12 mouse cellular contexts compared by ENCODE assay signal in the genomic region with DNA sequence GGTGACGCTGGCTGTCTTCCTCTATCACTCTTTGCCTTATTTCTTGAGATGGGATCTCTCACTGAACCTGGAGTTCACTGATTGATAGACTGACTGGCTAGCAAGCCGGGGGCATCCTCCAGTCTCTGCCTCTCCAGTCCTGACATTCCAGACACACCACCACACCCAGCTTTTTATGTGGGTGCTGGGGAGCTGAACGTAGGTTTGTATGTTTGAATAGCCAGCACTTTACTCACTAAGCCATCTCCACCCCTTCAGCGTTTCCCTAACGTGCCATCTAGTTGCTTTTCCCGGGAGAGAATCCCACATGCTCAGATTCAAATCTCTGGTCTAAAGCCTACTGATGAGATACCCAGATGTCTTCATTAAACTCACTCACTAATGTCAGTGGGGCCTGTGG. TPM values are rescaled to one million over a fixed set of nuclear protein-coding genes. Genes with fewer than 3 reads are reported as not detected.
DNase-seq lines count a peak whose midpoint lies in the region; ATAC-seq and TF ChIP-seq lines count a peak whose summit lies in the region.
"Had no signal": no experiment of that assay in that cellular context is flagged by ENCODE, and none has a peak within 500 bp of the region (broad histone marks: within the 10 kb centered on the region; RNA-seq: fewer than 3 reads in every experiment).

No protein-coding gene starts in this region.

- no peak for TF ChIP-seq CTCF in heart, postnatal 0 days (IDR thresholded peaks at IDR 0.05; ENCODE audit: low read depth)
- no peak for TF ChIP-seq CTCF in thymus, adult 2 months (IDR thresholded peaks at IDR 0.05; ENCODE audit: borderline replicate concordance, control insufficient read depth, extremely low read depth, insufficient read depth, low read length, poor library complexity)

- H3K27me3 ChIP-seq in heart, postnatal 0 days (ENCODE audit: control insufficient read depth, insufficient read depth, low read length), result no peaks in the 10 kb centered on the region
- H3K27me3 ChIP-seq in liver, embryonic 13.5 days, result peaks cover 7% of the 10 kb centered on the region; the same call in 1 of the 2 replicates
- H3K27me3 ChIP-seq in hindbrain, embryonic 12.5 days, result no peaks in the 10 kb centered on the region
- H3K27me3 ChIP-seq in thymus, adult 2 months (ENCODE audit: control insufficient read depth, insufficient read depth, low read length), result no peaks in the 10 kb centered on the region
- H3K27me3 ChIP-seq: neural tube, embryonic 12.5 days had no signal

- H3K4me2 ChIP-seq in heart, postnatal 0 days (ENCODE audit: low read depth, low read length), result no peak overlapping the region
- H3K4me2 ChIP-seq in liver, embryonic 13.5 days, result peak overlapping the region; percentile 66
- no peak overlapping the region for H3K4me2 ChIP-seq in hindbrain, embryonic 12.5 days (replicated peaks)
- H3K4me2 ChIP-seq: neural tube, embryonic 12.5 days had no signal

- TF ChIP-seq POLR2A in thymus, adult 2 months (IDR thresholded peaks at IDR 0.05; ENCODE audit: control insufficient read depth, extremely low read depth, insufficient read depth, low read length, poor library complexity), result no peak

- no peak for TF ChIP-seq EP300 in heart, postnatal 0 days (IDR thresholded peaks at IDR 0.05; ENCODE audit: low read depth)

- H3K9me3 ChIP-seq in heart, postnatal 0 days (replicated peaks; ENCODE audit: control insufficient read depth, low read length), result no peaks in the 10 kb centered on the region
- H3K9me3 ChIP-seq in liver, embryonic 13.5 days (replicated peaks), result no peaks in the 10 kb centered on the region
- no peaks in the 10 kb centered on the region for H3K9me3 ChIP-seq in hindbrain, embryonic 12.5 days (replicated peaks)
- H3K9me3 ChIP-seq: hindbrain, embryonic 10.5 days; neural tube, embryonic 12.5 days had no signal

- DNase-seq in heart, postnatal 0 days (ENCODE audit: low spot score), result no peak
- no peak for DNase-seq in heart, postnatal 14 days
- DNase-seq in 3T3-L1 (ENCODE audit: low read depth, low spot score) (peak; percentile 83), adipocyte (ENCODE audit: low spot score) (peak; percentile 11)
- DNase-seq in liver, embryonic 13.5 days, result no peak
- no peak for DNase-seq in thymus, adult 2 months
- no peak for DNase-seq in embryo, embryonic 9.5 days (ENCODE audit: extremely low spot score)
- DNase-seq: cerebellum, adult 11 months; gastrocnemius, postnatal 25 days had no signal

- WGBS in heart, postnatal 0 days, result 66% methylated on average over 6 of the region's 6 CpGs
- 72% methylated on average over 6 of the region's 6 CpGs for WGBS in liver, embryonic 13.5 days (ENCODE audit: insufficient replicate concordance)
- 74% methylated on average over 6 of the region's 6 CpGs for WGBS in hindbrain, embryonic 12.5 days
- WGBS in thymus, adult 2 months, result 98% methylated on average over 6 of the region's 6 CpGs

- no peak overlapping the region for H3K9ac ChIP-seq in heart, postnatal 0 days (replicated peaks; ENCODE audit: low read depth, low read length)
- peak overlapping the region; percentile 61; the same call in 1 of the 2 replicates for H3K9ac ChIP-seq in liver, embryonic 13.5 days
- H3K9ac ChIP-seq in hindbrain, embryonic 12.5 days, result no peak overlapping the region
- H3K9ac ChIP-seq: neural tube, embryonic 12.5 days had no signal

- H3K4me1 ChIP-seq in heart, postnatal 0 days (ENCODE audit: control insufficient read depth, insufficient read depth), result peaks cover 28% of the 10 kb centered on the region
- peaks cover 68% of the 10 kb centered on the region for H3K4me1 ChIP-seq in liver, embryonic 13.5 days (replicated peaks)
- peaks cover 6% of the 10 kb centered on the region for H3K4me1 ChIP-seq in hindbrain, embryonic 12.5 days
- peaks cover 7% of the 10 kb centered on the region for H3K4me1 ChIP-seq in thymus, adult 2 months (replicated peaks; ENCODE audit: control insufficient read depth, insufficient read depth, low read length)

- no peaks in the 10 kb centered on the region for H3K36me3 ChIP-seq in heart, postnatal 0 days (replicated peaks; ENCODE audit: control insufficient read depth, insufficient read depth, low read length)
- H3K36me3 ChIP-seq in liver, embryonic 13.5 days, result no peaks in the 10 kb centered on the region
- H3K36me3 ChIP-seq in hindbrain, embryonic 12.5 days, result no peaks in the 10 kb centered on the region
- H3K36me3 ChIP-seq in thymus, adult 2 months (ENCODE audit: control insufficient read depth, insufficient read depth, low read length), result no peaks in the 10 kb centered on the region
- H3K36me3 ChIP-seq: hindbrain, embryonic 10.5 days; neural tube, embryonic 12.5 days had no signal

- intact Hi-C loops in heart, postnatal 14 days (cut with DNase I), result no loop called here

- no peak overlapping the region for H3K4me3 ChIP-seq in heart, postnatal 0 days (ENCODE audit: low read depth, low read length)
- peak overlapping the region; percentile 36; the same call in 1 of the 2 replicates for H3K4me3 ChIP-seq in liver, embryonic 13.5 days (replicated peaks)
- H3K4me3 ChIP-seq in hindbrain, embryonic 12.5 days, result no peak overlapping the region
- H3K4me3 ChIP-seq in thymus, adult 2 months (ENCODE audit: control insufficient read depth, insufficient read depth, low read length), result no peak overlapping the region
- H3K4me3 ChIP-seq: hindbrain, embryonic 10.5 days; neural tube, embryonic 12.5 days had no signal

- ATAC-seq in heart, postnatal 0 days (ENCODE audit: insufficient read depth, low read depth), result no peak
- ATAC-seq in liver, embryonic 13.5 days (ENCODE audit: low read depth), result no peak
- ATAC-seq in hindbrain, embryonic 12.5 days (ENCODE audit: low FRiP score), result no peak

- H3K27ac ChIP-seq in heart, postnatal 0 days (ENCODE audit: low read depth), result peak overlapping the region; percentile 18; the same call in 1 of the 2 replicates
- H3K27ac ChIP-seq in liver, embryonic 13.5 days, result peak overlapping the region; percentile 88; the same call in 1 of the 2 replicates
- H3K27ac ChIP-seq in hindbrain, embryonic 12.5 days, result no peak overlapping the region
- no peak overlapping the region for H3K27ac ChIP-seq in thymus, adult 2 months (ENCODE audit: control insufficient read depth, insufficient read depth, low read length)
- H3K27ac ChIP-seq: hindbrain, embryonic 10.5 days; neural tube, embryonic 12.5 days had no signal

RNA-seq across cellular contexts. Expression of a gene that starts 14.3 kb away (rescaled TPM):
- total RNA-seq in heart, postnatal 0 days (2014; rRNA removed; ENCODE audit: low replicate concordance), result 6.4 and 14.5 TPM in 2 replicates
- polyA plus RNA-seq in heart, postnatal 0 days (2015; fragmentation: Nextera tagmentation; extraction: Ambion mirVana), result 12.2 and 13.8 TPM in 2 replicates
- 10 to 100 TPM; 22.6 to 23.8 TPM for total RNA-seq in heart, postnatal 14 days (2021)
- 6.4 and 6.7 TPM in 2 replicates for polyA plus RNA-seq in liver, embryonic 13.5 days (2015; fragmentation: Nextera tagmentation; extraction: Ambion mirVana)
- 10.3 and 11.8 TPM in 2 replicates for polyA plus RNA-seq in hindbrain, embryonic 12.5 days (2016; fragmentation: Nextera tagmentation; extraction: Ambion mirVana)
- 12.6 and 19.1 TPM in 2 replicates for polyA plus RNA-seq in thymus, adult 2 months (2012; rRNA removed)

RNA-seq across cellular contexts. Expression of a gene that starts 43.7 kb away (rescaled TPM):
- 204 and 235 TPM in 2 replicates for total RNA-seq in heart, postnatal 0 days (2014; rRNA removed; ENCODE audit: low replicate concordance)
- polyA plus RNA-seq in heart, postnatal 0 days (2015; fragmentation: Nextera tagmentation; extraction: Ambion mirVana), result 568 and 607 TPM in 2 replicates
- total RNA-seq in heart, postnatal 14 days (2021), result 100 to 1,000 TPM; 179 to 198 TPM
- polyA plus RNA-seq in liver, embryonic 13.5 days (2015; fragmentation: Nextera tagmentation; extraction: Ambion mirVana), result 702 and 803 TPM in 2 replicates
- 448 and 466 TPM in 2 replicates for polyA plus RNA-seq in hindbrain, embryonic 12.5 days (2016; fragmentation: Nextera tagmentation; extraction: Ambion mirVana)
- 52.2 and 61.1 TPM in 2 replicates for polyA plus RNA-seq in thymus, adult 2 months (2012; rRNA removed)

RNA-seq across cellular contexts. Expression of a gene that starts 59.6 kb away (rescaled TPM):
- 3,473 and 3,533 TPM in 2 replicates for total RNA-seq in heart, postnatal 0 days (2014; rRNA removed; ENCODE audit: low replicate concordance)
- polyA plus RNA-seq in heart, postnatal 0 days (2015; fragmentation: Nextera tagmentation; extraction: Ambion mirVana), result 10,043 and 10,309 TPM in 2 replicates
- total RNA-seq in heart, postnatal 14 days (2021), result over 10,000 TPM; 11,169 to 11,475 TPM
- polyA plus RNA-seq in liver, embryonic 13.5 days (2015; fragmentation: Nextera tagmentation; extraction: Ambion mirVana), result 168 and 198 TPM in 2 replicates
- 396 and 527 TPM in 2 replicates for polyA plus RNA-seq in hindbrain, embryonic 12.5 days (2016; fragmentation: Nextera tagmentation; extraction: Ambion mirVana)
- polyA plus RNA-seq in thymus, adult 2 months (2012; rRNA removed), result 41.5 and 237 TPM in 2 replicates

Comparison
In these comparisons a context has a peak if more than half of its experiments do, and no peak if none do; other contexts are left out.
1. DNase-seq: peak in 3T3-L1 (single experiment) and adipocyte (single experiment); none in heart, postnatal 0 days (single experiment), heart, postnatal 14 days (0 of 2), liver, embryonic 13.5 days (single experiment), thymus, adult 2 months (single experiment) and embryo, embryonic 9.5 days (single experiment).
2. H3K27ac ChIP-seq: peak in heart, postnatal 0 days (single experiment) and liver, embryonic 13.5 days (single experiment); none in hindbrain, embryonic 12.5 days (single experiment) and thymus, adult 2 months (single experiment).
3. RNA of a gene that starts 59.6 kb away (polyA plus RNA-seq): 10,043 to 10,309 TPM in heart, postnatal 0 days; 396 to 527 TPM in hindbrain, embryonic 12.5 days, 41.5 to 237 TPM in thymus, adult 2 months and 168 to 198 TPM in liver, embryonic 13.5 days; every median in the first group is over 10 times any median in the second.